Mouse (Mus musculus) cortical plate, adult 2 months (tissue): ENCODE data around the gene Brms1. TPM values are rescaled to one million over a fixed set of nuclear protein-coding genes. Genes with fewer than 3 reads are reported as not detected.
"Not testable (repeated sequence)": the region's sequence is repeated elsewhere in the genome, so short reads cannot be mapped to it uniquely, and the experiment has no call there.

ENCODE experiments used
- H3K27ac ChIP-seq: fragments of 200-500 bp; 2 replicates; pipeline ENCODE4 v1.5.1; 2012; ENCODE audit warnings: low read length, control low read depth, inconsistent platforms; ENCODE audit not compliant: insufficient read depth
- H3K4me1 ChIP-seq: fragments of 200-500 bp; 2 replicates; pipeline ENCODE4 v1.6.1; 2011; ENCODE audit warnings: low read length; ENCODE audit not compliant: control insufficient read depth, insufficient read depth
- H3K4me3 ChIP-seq: fragments of 200-500 bp; 2 replicates; pipeline ENCODE4 v1.5.1; 2011; ENCODE audit warnings: mild to moderate bottlenecking, low read length, control low read depth; ENCODE audit not compliant: insufficient read depth
- CTCF ChIP-seq: fragments of 200-500 bp; IDR thresholded peaks from 2 replicates; pipeline ENCODE4 v1.5.1; 2011; ENCODE audit warnings: mild to moderate bottlenecking, control low read depth, low read length; ENCODE audit not compliant: insufficient read depth; ENCODE audit errors: extremely low read depth
- POLR2A ChIP-seq: fragments of 200-500 bp; IDR thresholded peaks from 2 replicates; pipeline ENCODE4 v1.6.1; 2011; ENCODE audit warnings: mild to moderate bottlenecking, low read length, control low read depth; ENCODE audit not compliant: insufficient read depth; ENCODE audit errors: extremely low read depth
- polyA plus RNA-seq: library from polyadenylated mRNA; depleted of rRNA; stranded (reverse); fragments of >200 nt; gene quantifications from 2 replicates; pipeline ENCODE4 v1.2.3, GENCODE M21; 2012

Gene Brms1
- polyA plus RNA-seq, 1 experiment = 34.8 TPM

DNA sequence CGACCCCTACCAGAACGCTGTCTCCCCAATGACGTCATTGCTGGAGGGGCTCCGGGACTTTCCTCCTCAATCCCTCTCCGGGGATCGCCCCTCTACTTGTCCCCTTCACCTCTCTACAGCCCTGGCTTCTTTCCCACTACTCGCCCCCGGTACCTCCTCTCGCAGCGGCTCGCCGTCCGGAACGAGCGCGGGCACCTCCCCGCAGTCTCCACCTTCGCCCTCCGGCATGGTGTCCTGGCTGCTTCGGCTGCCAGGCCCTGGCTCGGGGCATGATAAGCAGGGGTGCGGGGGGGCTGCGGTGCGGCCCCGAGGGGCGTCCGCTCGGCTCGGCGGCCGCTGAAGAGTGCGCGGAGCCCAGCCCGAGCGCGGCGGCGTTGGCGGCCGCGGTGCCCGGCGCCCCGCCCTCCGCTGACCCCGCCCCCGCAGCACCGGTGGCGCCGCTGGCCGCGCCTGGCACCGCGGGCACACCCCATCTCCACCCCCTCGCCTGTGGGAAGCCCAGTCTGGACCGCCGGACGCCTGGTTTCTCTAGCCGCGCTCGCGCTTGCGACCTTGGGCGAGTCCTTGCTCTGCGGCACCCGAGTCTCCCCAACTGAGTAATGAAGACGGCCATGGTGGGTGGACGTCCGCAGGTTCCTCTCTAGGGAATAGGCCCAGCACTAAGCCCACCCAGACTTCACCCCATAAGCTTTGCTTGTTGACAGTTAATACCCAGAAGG is 44.1 kb downstream of the Brms1 start, which contains the start of gene Tmem151a:
Gene Tmem151a, minus strand, starts transcription at position 387 of the 719 bp plus-strand sequence.
- H3K4me1 ChIP-seq = no peaks in the 10 kb centered on the region
- TF ChIP-seq POLR2A = peak; percentile 27
- TF ChIP-seq CTCF = no peak
- peak within 1 kb of the TSS; percentile 98 for H3K27ac ChIP-seq
- H3K4me3 ChIP-seq = peak within 1 kb of the TSS; percentile 99

DNA sequence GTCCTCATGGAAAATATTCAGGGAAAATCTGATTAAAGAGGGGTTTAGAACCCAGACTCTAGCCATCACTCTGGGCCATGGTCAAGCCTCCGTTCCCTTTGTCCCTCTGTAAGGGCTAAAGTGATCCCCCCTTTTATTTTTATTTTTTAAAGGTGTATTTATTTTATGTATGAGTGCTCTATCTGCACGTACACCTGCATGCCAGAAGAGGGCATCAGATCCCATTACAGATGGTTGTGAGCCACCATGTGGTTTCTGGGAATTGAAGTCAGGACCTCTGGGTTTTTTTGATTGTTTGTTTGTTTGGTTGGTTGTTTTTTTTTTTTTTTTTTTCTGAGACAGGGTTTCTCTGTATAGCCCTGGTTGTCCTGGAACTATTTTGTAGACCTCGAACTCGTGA is 45.4 kb downstream of the Brms1 start:
- H3K4me3 ChIP-seq = peak overlapping the region; percentile 99; the same call in 1 of the 2 replicates
- not testable (repeated sequence) for H3K4me1 ChIP-seq, H3K27ac ChIP-seq

DNA sequence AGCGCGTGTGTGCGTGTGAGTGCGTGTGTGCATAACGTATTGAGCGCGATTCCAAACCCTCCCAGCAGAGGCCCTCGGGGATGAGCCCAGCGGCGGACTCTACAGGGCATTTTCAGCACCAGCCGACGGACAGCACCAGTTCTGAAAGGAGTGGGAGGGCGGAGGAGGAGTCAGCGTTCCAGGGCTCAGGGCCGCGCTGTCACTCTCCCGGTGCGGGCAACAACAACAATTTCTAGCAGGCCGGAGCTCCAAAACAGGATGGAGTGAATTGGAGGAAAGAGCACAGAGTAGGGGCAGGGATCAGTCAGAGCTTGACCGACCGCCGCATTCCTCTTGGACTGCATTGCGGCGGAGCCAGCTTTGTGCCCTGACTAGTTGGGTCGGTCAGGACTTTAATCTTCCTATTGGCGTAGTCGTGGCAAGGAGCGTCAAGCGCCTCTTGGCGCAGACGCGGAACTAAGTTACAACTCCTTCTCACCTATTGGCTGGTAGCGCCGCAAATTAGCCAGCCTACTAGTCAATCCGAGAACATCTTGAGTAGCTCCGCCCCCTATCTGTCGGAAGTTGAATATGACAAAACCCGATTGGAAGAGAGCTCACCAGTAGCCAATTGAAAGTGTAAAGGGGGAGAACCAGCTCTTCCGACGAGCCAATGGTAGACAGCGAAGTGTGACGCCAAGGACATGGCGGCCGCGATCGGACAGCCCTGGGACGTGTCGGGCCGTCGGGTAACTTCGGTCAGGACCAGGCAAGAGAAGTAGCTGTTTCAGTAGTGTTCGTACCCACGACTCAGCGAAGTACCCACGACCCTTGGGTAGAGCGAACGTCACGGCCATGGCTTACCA is 47.0 kb downstream of the Brms1 start, which contains the start of gene Yif1a:
Gene Yif1a, plus strand, starts transcription at position 655 of the 845 bp plus-strand sequence.
- Histone ChIP-seq H3K27ac (peak within 1 kb of the TSS; percentile 57), H3K4me3 (peak within 1 kb of the TSS; percentile 87), H3K4me1 (no peaks in the 10 kb centered on the region)
- TF ChIP-seq POLR2A (peak; percentile 70; the same call in 1 of the 2 replicates), CTCF (peak; percentile 38)

DNA sequence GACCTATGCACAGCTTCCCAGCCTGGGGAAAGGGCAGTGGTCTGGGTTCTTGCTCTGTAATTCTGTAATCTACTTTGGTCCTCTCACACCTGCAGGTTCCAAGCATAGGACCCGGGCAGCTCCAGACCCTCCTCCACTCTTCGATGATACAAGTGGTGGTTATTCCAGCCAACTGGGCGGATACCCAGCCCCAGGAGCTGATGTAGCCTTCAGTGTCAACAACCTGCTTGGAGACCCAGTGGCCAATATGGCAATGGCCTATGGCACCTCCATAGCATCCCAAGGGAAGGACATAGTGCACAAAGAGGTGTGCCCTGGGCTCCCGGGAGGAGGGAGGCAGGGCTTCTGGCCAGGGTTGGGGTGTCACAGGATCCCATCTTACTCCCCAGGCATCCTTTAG is 48.2 kb downstream of the Brms1 start:
- no peaks in the 10 kb centered on the region for H3K4me1 ChIP-seq
- H3K27ac ChIP-seq = no peak overlapping the region
- TF ChIP-seq POLR2A (no peak), CTCF (no peak)
- peak overlapping the region; percentile 87; the same call in 1 of the 2 replicates for H3K4me3 ChIP-seq

DNA sequence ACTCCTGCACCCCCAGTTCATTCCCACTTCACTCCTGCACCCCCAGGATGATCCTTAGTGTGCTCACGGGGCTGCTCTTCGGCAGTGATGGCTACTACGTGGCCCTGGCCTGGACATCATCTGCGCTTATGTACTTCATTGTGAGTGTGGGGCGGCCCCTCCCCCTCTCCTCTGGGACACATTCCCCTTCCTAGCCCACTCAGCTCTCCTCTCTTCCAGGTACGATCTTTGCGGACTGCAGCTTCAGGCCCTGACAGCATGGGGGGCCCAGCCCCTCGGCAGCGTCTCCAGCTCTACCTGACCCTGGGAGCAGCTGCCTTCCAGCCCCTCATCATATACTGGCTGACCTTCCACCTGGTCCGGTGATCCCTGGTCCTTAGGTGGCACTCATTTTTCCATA is 50.9 kb downstream of the Brms1 start:
- no peak overlapping the region for H3K27ac ChIP-seq
- H3K4me1 ChIP-seq = no peaks in the 10 kb centered on the region; the same call in 1 of the 2 replicates
- TF ChIP-seq POLR2A (peak; percentile 46), CTCF (no peak)
- H3K4me3 ChIP-seq = no peak overlapping the region

DNA sequence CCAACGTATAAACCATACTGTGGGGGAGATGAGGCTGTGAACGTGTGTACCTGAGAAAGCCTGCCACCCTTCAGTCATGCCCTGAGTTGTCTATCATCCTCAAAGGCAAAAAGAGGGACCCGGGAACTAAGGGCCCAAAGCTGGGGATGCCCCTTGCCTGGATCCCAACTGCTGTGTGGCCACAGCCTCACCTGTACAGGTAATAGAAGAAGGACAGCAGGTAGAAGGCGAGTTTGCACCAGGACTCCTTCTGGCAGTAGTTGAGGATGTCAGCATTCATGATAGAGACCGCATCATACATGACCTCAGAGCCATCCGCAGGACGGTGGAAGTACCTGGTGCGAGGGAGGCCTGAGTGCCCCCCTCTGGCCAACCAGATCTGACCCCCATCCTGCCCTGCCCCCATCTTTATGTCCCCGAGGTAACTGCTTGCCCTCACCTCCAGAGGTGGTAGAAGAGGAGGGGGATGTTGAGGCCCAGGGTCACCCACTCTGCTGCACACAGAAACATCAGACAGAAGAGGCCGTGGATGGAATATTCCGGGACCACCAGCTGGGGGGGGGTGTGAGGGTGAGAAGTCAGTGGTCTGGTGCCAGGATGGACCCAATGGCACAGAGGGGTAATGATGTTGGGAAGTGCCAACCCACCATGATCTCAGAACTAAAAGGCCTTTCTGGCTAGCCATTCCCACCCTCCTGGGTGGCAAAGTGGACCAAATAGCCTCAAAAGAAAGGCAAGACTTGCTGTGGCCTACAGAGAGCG is 52.5 kb downstream of the Brms1 start:
- H3K4me1 ChIP-seq = peaks cover 2% of the 10 kb centered on the region; the same call in 1 of the 2 replicates
- no peak overlapping the region for H3K27ac ChIP-seq
- no peak overlapping the region; the same call in 1 of the 2 replicates for H3K4me3 ChIP-seq
- TF ChIP-seq CTCF (no peak), POLR2A (no peak)

DNA sequence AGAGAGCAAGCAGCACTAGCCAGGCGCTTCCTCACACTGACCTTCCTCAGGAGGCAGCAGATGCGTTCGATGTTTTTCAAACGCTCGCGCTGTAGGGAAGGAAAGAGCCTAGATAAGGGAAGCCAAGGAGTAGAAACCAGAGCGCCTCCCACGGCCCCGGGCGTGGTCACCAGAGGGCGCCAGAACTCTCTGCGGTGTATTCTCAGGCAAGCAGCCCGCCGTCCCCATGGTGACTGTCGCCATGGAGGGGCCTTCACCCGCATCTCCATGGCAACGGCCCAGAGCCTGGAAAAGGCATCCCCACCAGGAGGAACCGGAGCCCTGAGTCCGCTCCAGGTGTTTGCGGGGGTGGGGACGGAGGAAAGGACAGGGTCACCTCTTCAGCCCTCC is 53.1 kb downstream of the Brms1 start:
- H3K27ac ChIP-seq = 0 out of 2 replicates have a peak overlapping the region, but pooled peaks have one; percentile 11
- H3K4me1 ChIP-seq = peaks cover 2% of the 10 kb centered on the region; the same call in 1 of the 2 replicates
- TF ChIP-seq POLR2A (peak; percentile 13; the same call in 1 of the 2 replicates), CTCF (peak; percentile 73)
- H3K4me3 ChIP-seq = peak overlapping the region; percentile 55

DNA sequence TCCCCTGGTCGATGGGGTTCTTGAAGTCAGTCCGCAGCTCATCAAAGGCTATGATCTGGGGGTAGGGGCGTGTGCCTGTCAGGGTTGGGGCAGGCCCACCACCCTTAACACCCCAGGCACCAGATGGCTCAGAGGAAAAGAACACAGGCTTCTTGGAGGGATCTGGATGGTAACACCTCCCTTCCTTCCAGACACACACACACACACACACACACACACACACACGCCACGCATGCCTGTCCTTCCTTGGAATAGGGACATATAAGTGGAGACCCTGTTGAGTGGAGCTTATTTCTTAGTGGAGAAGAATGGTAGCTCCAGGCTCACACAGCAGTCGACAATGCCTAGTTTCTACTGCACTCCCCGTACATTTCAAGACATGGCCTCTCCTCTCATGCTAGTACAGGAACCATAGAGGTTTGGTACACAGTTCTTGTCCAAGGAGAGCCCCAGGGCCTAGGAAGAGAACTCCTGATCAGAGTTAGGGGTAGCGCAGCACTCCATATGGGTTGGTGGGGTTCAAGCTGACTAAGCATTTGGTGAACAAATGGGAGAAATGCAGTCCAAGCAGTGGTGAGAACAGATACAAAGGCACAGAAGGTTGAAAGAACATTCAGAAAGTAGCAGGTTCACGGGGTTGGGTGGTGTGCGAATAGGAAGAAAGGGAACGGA is 53.7 kb downstream of the Brms1 start:
- Histone ChIP-seq H3K4me3 (peak overlapping the region; percentile 55), H3K27ac (peak overlapping the region; percentile 11; the same call in 1 of the 2 replicates), H3K4me1 (peaks cover 2% of the 10 kb centered on the region; the same call in 1 of the 2 replicates)
- TF ChIP-seq POLR2A (no peak; the same call in 1 of the 2 replicates), CTCF (no peak)

DNA sequence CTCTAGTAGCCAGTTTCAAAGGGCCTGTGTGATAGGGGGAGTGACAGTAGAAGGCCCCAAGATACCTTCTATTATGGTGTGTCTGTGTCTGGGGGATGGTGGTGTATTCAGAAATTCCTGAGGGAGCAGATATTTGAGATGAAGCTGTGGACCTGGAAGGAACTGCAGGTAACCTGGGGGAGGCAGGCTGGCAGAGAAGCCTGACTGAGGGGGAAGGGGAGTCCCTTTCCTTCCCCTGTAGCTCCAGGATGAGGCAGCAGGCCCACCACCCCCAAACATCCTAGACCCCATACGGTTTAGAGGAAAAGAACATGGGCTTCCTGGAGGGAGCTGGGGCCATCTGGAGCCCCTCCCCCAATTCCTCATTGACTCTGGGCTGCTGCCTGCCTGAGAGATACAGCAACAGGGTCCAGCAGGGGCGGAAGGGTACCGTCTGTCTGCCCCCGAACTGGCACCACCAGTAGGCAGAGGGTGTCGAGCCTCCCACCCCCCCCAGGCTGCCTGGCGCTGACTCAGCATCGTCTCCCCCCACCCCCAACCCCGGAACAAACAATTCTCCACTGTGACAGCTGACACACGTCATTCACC is 54.8 kb downstream of the Brms1 start:
- TF ChIP-seq CTCF (no peak), POLR2A (peak; percentile 8; the same call in 1 of the 2 replicates)
- Histone ChIP-seq H3K4me1 (peaks cover 2% of the 10 kb centered on the region; the same call in 1 of the 2 replicates), H3K4me3 (peak overlapping the region; percentile 55), H3K27ac (peak overlapping the region; percentile 76)
